Mouse (Mus musculus): ENCODE results near the gene Lmna.
A peak's percentile ranks its signal among the peaks of the same experiment; 100 is the strongest.

DNA sequence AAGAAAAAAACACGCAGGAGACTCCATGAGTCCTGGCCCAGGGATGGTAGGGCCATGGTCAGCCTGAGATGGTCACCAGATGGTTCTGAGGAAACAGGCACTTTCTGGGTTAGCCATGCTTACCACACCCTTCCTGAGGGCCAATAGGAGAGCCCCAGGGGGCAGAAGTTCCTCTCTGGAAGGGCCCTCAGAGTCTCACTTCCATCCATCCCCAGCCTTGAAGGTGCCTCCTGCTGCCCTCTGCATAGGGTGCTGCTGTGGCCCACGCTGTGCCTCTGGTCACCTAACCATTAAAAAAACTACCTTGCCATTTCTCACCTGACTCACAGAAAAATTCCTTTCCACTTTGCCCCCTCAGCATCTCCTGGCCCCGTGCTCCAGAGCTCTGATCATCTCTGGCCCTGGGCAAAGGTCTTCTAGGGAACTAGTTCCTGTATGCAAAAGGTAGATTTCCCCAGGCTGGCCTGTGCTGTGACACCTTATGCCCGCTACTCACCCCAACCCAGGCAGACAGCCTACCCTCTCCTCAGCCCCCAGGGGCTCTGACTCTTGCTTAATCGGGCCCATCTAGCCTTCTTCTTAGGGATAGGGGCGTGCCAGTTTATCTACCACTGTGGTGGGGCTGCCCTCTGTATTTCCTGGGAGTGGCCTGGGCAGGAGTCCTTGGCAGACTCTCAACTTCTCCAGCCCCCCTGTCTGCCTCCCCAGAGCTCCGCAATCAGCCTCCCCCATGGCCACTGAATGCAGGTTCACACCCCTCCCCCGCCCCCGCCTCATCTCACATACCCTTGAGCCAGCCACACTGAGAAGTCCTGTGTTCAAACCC lies 54.8 kb downstream of the Lmna start:
- TF ChIP-seq CTCF (IDR thresholded peaks at IDR 0.05; ENCODE audit: low read depth, low read length) = no peak
- TF ChIP-seq POLR2A (IDR thresholded peaks at IDR 0.05; ENCODE audit: extremely low read depth, insufficient read depth, low read length) = 0 out of 2 replicates have a peak, but pooled peaks have one; percentile 27

Measured in liver, adult 2 months (tissue).